Mouse (Mus musculus): ENCODE data around the gene Iqch. TPM values are rescaled to one million over a fixed set of nuclear protein-coding genes. Genes with fewer than 3 reads are reported as not detected.

Iqch gene
- polyA plus RNA-seq, 2 experiments, result 0.05 to 0.11 TPM

- no peak for DNase-seq (ENCODE audit: low spot score)
- ATAC-seq (ENCODE audit: low FRiP score, low read depth), result no peak
Observed at GRCm38 (mm10) chr9:63456401-63456800, 145.9 kb downstream of the Iqch start.

GRCm38 (mm10) chr9:63454341-63454740, 148.0 kb downstream of the Iqch start:
- WGBS, result 76% methylated on average over 5 of the region's 5 CpGs
- TF ChIP-seq POLR2A (IDR thresholded peaks at IDR 0.05; ENCODE audit: borderline replicate concordance, extremely low read depth, insufficient read depth, insufficient read length), result no peak

More at GRCm38 (mm10) chr9:63456401-63456800, 145.9 kb downstream of the Iqch start:
- TF ChIP-seq POLR2A (IDR thresholded peaks at IDR 0.05; ENCODE audit: borderline replicate concordance, extremely low read depth, insufficient read depth, insufficient read length), result no peak
- no peaks in the 10 kb centered on the region for H3K27me3 ChIP-seq (ENCODE audit: control insufficient read depth, insufficient read depth, low read length)
- H3K36me3 ChIP-seq (ENCODE audit: control insufficient read depth, insufficient read depth, low read length), result no peaks in the 10 kb centered on the region
- no peak overlapping the region for H3K27ac ChIP-seq (replicated peaks; ENCODE audit: low read depth, low read length)
- no peaks in the 10 kb centered on the region for H3K4me1 ChIP-seq (ENCODE audit: control insufficient read depth, insufficient read depth, low read length)
- H3K9ac ChIP-seq (ENCODE audit: low read depth, low read length, severe bottlenecking), result no peak overlapping the region
- H3K4me3 ChIP-seq (replicated peaks; ENCODE audit: low read length), result no peak overlapping the region
- H3K9me3 ChIP-seq (ENCODE audit: control insufficient read depth, low read length), result no peaks in the 10 kb centered on the region
- no peak overlapping the region for H3K4me2 ChIP-seq (replicated peaks; ENCODE audit: low read depth, low read length, severe bottlenecking)

GRCm38 (mm10) chr9:63450531-63451030, 151.7 kb downstream of the Iqch start:
- no peak for DNase-seq (ENCODE audit: low spot score)
- Histone ChIP-seq H3K4me1 (ENCODE audit: control insufficient read depth, insufficient read depth, low read length) (no peaks in the 10 kb centered on the region), H3K36me3 (ENCODE audit: control insufficient read depth, insufficient read depth, low read length) (no peaks in the 10 kb centered on the region), H3K9ac (ENCODE audit: low read depth, low read length, severe bottlenecking) (no peak overlapping the region), H3K27ac (replicated peaks; ENCODE audit: low read depth, low read length) (no peak overlapping the region), H3K4me3 (replicated peaks; ENCODE audit: low read length) (no peak overlapping the region), H3K4me2 (replicated peaks; ENCODE audit: low read depth, low read length, severe bottlenecking) (no peak overlapping the region), H3K27me3 (ENCODE audit: control insufficient read depth, insufficient read depth, low read length) (no peaks in the 10 kb centered on the region), H3K9me3 (ENCODE audit: control insufficient read depth, low read length) (no peaks in the 10 kb centered on the region)
- WGBS, result 62% methylated on average over 4 of the region's 4 CpGs
- no peak for ATAC-seq (ENCODE audit: low FRiP score, low read depth)
- no peak for TF ChIP-seq POLR2A (IDR thresholded peaks at IDR 0.05; ENCODE audit: borderline replicate concordance, extremely low read depth, insufficient read depth, insufficient read length)

More at GRCm38 (mm10) chr9:63454341-63454740, 148.0 kb downstream of the Iqch start:
- ATAC-seq (ENCODE audit: low FRiP score, low read depth) (no peak), DNase-seq (ENCODE audit: low spot score) (no peak)
- Histone ChIP-seq H3K9me3 (ENCODE audit: control insufficient read depth, low read length) (no peaks in the 10 kb centered on the region), H3K4me2 (replicated peaks; ENCODE audit: low read depth, low read length, severe bottlenecking) (no peak overlapping the region), H3K4me1 (ENCODE audit: control insufficient read depth, insufficient read depth, low read length) (no peaks in the 10 kb centered on the region), H3K27ac (replicated peaks; ENCODE audit: low read depth, low read length) (no peak overlapping the region), H3K4me3 (replicated peaks; ENCODE audit: low read length) (no peak overlapping the region), H3K27me3 (ENCODE audit: control insufficient read depth, insufficient read depth, low read length) (no peaks in the 10 kb centered on the region), H3K9ac (ENCODE audit: low read depth, low read length, severe bottlenecking) (no peak overlapping the region), H3K36me3 (ENCODE audit: control insufficient read depth, insufficient read depth, low read length) (no peaks in the 10 kb centered on the region)

DNA sequence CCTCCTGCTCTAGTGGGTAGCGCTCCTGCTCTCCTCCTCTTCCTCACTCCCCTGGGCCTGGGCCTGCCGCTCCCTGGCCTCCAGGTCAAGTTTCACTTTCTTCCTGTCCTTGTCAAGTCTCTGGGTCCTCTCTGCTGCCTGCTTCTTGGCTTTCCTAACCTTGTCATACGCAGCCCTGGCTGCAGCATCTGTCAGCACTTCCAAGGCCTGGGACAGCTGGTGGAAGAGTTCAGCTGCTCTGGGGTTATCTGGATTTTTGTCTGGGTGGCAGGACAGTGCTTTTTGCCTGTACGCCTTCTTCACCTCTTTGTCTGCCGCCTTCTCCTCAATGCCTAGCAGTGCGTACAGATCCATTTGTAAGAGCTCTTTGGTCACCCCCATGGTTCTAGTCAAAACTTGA, 158.6 kb downstream of the Iqch start:
- Histone ChIP-seq H3K9me3 (ENCODE audit: control insufficient read depth, low read length) (no peaks in the 10 kb centered on the region), H3K4me1 (ENCODE audit: control insufficient read depth, insufficient read depth, low read length) (no peaks in the 10 kb centered on the region), H3K27ac (replicated peaks; ENCODE audit: low read depth, low read length) (no peak overlapping the region), H3K9ac (ENCODE audit: low read depth, low read length, severe bottlenecking) (no peak overlapping the region), H3K27me3 (ENCODE audit: control insufficient read depth, insufficient read depth, low read length) (no peaks in the 10 kb centered on the region), H3K4me3 (replicated peaks; ENCODE audit: low read length) (no peak overlapping the region), H3K4me2 (replicated peaks; ENCODE audit: low read depth, low read length, severe bottlenecking) (no peak overlapping the region), H3K36me3 (ENCODE audit: control insufficient read depth, insufficient read depth, low read length) (no peaks in the 10 kb centered on the region)
- ATAC-seq (ENCODE audit: low FRiP score, low read depth) (no peak), DNase-seq (ENCODE audit: low spot score) (no peak)
- no peak for TF ChIP-seq POLR2A (IDR thresholded peaks at IDR 0.05; ENCODE audit: borderline replicate concordance, extremely low read depth, insufficient read depth, insufficient read length)
- 80% methylated on average over 6 of the region's 6 CpGs for WGBS

DNA sequence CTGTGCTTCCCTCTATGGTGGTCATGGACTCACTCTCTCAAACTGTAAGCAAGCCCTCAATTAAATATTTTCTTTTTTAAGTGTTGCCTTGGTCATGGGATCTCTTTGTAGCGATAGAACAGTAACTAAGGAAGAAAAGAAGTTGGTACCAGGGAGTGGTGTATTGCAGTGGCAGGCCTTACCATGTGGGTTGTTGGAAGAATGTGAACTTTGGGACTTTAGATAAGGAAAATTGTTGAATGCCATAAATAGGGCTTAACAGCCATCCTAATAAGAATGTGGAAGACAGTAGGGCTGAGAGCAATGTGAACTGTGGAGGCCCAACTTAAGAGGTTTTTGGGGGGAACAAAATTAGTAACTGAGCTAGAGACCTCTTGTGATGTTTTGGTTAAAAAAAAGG, 171.6 kb downstream of the Iqch start:
- Histone ChIP-seq H3K36me3 (ENCODE audit: control insufficient read depth, insufficient read depth, low read length) (no peaks in the 10 kb centered on the region), H3K9ac (ENCODE audit: low read depth, low read length, severe bottlenecking) (no peak overlapping the region), H3K4me1 (ENCODE audit: control insufficient read depth, insufficient read depth, low read length) (no peaks in the 10 kb centered on the region), H3K4me2 (replicated peaks; ENCODE audit: low read depth, low read length, severe bottlenecking) (no peak overlapping the region), H3K27ac (replicated peaks; ENCODE audit: low read depth, low read length) (no peak overlapping the region), H3K9me3 (ENCODE audit: control insufficient read depth, low read length) (no peaks in the 10 kb centered on the region), H3K27me3 (ENCODE audit: control insufficient read depth, insufficient read depth, low read length) (no peaks in the 10 kb centered on the region), H3K4me3 (replicated peaks; ENCODE audit: low read length) (no peak overlapping the region)
- ATAC-seq (ENCODE audit: low FRiP score, low read depth) (no peak), DNase-seq (ENCODE audit: low spot score) (no peak)
- WGBS, result 79% methylated on average over 1 of the region's 1 CpGs
- no peak for TF ChIP-seq POLR2A (IDR thresholded peaks at IDR 0.05; ENCODE audit: borderline replicate concordance, extremely low read depth, insufficient read depth, insufficient read length)
